Mouse (Mus musculus) mouse trophoblast stem cell (cell line): ENCODE data around the gene Arfgap2.

Experiments used
- in situ Hi-C, 2 experiments: fragments of 300-500 bp; cut with MseI, MboI; formaldehyde crosslinking; loops; 2 replicates in 1 of 2; 3 replicates in 1 of 2; pipeline ENCODE4 v1.15.1; 2025

The Arfgap2 gene

DNA sequence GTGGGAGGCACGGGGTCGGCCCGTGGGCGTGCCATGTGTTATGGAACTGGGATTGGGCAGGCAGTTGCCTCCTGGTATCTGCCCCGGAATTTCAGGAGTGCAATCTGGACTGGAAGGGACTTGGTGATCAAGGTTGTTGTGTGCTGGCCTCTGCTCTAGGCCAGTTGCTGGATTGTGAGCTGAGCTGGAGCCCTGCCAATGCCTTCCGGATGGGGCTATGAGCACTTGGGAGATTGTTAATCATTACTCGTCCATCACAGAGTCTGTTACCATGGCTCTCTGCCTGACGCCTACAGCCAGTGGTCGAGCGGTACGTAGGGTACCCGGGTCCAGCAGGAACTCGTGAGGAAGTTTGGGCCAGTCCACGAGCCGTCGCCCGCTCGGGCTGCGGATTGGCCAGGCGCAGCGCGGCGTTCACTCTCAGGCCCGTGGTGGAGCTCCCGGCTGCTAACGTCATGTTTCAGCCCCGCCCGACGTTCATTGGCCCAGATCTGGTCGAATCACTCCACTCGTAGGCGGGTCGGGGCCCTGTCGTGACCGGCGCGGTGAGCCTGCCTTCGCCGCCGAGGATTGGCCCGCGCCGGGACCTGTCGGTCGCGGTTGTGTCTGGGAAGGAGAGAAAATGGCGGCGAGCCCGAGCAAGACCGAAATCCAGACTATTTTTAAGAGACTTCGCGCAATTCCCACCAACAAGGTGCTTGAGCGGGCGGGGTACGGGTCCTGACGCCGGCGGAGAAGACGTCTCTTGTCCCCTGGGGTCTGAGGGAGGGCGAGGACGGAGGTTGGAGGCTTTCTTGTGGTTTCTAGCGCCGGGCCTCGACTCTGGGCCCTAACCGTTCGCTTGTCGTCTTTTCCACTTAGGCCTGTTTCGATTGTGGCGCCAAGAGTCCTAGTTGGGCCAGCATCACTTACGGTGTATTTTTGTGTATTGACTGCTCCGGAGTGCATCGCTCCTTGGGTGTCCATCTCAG, at the start of gene Arfgap2:
Arfgap2 (plus strand) TSS at position 264 of the 971 bp plus-strand sequence.
- in situ Hi-C loops = no loop called here

DNA sequence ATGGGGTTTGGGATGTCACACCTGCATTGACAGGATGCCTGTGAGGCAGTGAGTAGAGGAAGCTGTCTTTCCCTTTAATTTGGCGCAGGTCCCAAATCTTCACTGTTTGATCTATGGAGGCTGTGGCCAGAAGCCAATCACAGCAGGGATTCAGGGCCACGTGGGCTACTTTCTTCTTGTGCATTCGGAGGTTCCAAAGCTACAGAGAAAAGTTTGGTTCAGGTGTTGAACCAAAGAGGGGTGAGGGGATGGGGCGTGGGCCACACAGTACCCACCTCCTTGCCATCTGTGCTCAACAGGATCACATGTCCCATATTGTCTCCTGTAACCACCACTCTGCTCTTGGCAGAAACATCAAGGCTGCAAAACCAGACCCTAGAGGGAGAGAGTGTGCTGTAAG, 47.7 kb upstream of the Arfgap2 start:
- in situ Hi-C loops = no loop called here

DNA sequence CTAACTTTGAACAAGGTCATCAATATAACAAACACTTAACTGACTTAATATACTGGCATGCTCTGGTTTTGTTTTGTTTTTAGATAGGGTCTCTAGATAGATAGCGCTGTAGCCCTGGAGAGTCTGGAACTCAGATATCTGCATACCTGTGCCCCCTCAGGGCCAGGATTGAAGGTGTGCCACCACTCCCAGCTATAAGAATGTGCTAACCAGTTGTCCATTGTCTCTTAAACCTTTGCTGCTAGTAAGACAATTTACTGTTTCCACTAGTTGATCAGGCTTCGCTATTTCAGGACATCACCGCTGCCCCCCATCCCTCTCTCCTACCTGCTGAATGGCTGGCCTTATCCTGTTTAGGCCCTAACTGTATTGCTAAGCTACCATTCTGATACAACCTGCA, 44.3 kb upstream of the Arfgap2 start:
- in situ Hi-C loops = no loop called here

DNA sequence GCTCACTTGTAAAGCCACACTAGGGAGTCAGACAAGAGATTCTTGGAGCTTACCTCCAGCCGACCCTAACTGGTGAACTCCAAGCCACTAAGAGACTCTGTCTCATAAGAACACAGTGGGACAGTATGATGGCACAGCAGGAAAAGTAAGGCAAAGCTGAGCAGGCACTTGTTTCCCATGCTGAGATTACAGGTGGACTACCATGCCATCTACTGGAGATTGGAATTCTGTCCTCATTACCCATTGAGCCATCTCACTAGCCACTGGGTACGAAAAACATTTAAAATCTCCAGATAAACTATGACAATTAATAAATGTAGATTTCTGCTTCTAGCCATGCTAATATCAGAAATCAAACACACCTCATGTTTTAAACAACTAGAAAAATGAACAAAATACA, 41.2 kb upstream of the Arfgap2 start:
- in situ Hi-C loops = no loop called here

DNA sequence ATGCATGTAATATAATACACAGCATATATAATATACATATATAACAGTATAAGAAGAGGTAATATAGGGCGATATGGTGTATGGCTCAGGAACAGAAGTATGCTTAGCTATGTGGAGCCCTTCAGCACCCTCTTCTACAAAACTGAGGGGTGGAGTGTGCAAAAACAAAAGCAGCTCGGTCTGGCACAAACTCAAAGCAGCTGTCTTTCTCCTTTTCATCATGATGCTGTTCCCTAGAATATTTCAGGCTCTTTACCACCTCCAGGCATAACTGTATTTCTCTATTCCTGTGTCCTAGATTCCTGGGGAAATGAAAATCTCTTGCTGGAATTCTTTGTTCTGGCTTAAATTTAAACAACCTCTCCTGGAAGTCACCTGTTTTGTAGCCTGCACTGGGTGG, 35.0 kb upstream of the Arfgap2 start:
- in situ Hi-C loops = loop anchor here in 1 of 2 experiments (10.0 kb wide), 1 partner anchor 115 kb away; the partner anchor contains the start of gene Mybpc3

DNA sequence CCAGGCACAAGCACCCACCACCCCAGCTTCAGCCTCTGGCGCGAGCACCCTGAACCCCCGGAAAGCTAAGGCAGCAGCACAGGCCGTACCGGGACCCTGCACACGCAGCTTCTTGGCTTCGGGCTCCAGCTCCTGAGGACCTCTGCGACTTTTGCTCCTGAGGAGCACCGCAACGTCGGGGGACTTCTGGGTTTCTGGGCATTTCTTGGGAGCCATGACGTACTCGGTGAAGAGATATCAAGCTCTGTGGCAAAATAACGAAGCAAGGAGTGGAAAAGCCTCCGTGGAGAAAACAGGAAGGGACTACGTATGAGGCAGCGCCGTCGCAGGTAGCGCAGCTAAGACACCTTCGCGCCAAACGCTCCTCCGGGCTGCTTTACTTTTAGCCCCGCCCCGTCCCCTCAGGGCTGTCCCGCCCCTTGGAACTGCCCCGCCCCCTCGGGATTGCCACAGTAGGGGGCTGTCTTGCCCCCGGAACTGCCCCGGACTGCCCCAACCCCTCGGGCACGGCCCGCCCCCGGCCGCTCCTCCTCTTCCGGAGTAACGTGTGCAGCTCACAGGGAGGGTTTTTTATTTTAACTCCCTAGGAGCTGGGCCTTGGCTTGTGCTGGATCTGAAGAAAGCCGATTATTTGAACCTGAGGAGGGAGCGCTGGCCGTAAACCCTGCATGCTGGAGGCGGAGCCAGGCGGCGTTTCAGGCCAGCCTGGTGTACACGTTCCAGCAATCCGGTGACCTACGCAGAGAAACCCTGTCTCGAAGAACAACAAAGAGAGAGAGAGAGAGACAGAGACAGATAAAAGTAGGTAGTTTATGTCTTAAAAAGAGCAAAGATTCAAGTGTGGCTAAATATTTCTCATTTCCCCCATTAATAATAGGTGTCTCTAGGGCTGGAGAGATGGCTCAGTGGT, 27.9 kb upstream of the Arfgap2 start, which contains the start of gene Ddb2:
Ddb2 (minus strand) TSS at position 382 of the 910 bp plus-strand sequence.
- in situ Hi-C loops = loop anchor here in 1 of 2 experiments (10.0 kb wide), 1 partner anchor 122 kb away; the partner anchor contains the start of gene Mybpc3

DNA sequence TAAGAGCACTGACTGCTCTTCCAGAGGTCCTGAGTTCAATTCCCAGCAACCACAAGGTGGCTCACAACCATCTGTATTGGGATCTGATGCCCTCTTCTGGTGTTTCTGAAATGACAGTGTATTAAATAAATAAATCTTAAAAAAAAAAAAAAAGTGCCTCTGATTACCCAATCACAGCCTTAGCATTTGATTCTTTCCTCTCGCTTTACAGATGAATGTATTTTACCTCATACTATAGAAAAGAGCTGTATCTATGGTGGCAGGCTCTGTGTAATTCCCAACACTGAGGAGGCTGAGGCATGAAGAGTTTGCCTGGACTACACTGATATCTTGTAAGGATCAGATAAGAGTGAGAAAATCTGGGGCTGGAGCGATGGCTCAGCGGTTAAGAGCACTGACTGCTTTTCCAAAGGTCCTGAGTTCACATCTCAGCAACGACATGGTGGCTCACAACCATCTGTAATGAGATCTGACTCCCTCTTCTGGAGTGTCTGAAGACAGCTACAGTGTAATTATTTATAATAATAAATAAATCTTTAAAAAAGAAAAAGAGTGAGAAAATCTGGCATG, 27.2 kb upstream of the Arfgap2 start:
- in situ Hi-C loops = loop anchor here in 1 of 2 experiments (10.0 kb wide), 1 partner anchor 123 kb away; the partner anchor contains the start of gene Mybpc3

DNA sequence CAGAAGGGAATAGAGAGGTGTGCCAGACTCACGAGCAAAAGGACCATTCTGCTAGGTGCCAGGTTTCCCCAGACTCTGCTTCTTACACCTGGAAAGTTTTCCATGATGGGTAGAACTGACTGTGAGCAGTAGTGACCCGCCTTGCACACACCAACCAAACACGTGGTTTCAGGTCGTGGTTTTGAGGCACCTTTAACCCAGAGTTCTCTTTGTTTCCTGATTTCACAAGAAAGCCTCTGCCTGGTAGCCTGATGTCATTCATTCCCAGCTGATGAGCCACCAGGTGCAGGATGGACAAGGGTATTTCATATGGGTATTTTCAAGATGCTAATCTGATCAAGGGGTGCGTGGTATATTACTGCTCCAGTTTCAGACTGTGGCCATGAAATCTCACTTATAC, 22.2 kb upstream of the Arfgap2 start:
- in situ Hi-C loops = no loop called here

DNA sequence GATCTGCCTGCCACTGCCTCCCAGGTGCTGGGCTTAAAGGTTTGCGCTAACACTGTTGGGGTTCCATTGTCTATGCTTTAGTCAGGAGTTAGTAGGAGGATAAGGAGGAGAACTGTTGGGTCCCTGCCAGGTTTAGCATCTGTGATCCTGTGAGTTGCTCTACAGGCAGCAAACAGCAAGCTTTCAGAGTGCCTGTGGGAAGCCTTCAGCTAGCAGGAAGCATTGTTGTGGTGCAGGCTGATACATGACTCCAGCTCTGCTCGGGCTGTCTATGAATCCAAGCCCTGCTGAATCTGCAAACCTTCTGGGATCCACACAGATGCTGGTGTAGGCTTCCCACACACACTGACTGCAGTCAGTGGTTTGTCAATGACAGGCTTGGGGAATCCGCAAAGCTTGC, 21.4 kb upstream of the Arfgap2 start:
- in situ Hi-C loops = no loop called here

DNA sequence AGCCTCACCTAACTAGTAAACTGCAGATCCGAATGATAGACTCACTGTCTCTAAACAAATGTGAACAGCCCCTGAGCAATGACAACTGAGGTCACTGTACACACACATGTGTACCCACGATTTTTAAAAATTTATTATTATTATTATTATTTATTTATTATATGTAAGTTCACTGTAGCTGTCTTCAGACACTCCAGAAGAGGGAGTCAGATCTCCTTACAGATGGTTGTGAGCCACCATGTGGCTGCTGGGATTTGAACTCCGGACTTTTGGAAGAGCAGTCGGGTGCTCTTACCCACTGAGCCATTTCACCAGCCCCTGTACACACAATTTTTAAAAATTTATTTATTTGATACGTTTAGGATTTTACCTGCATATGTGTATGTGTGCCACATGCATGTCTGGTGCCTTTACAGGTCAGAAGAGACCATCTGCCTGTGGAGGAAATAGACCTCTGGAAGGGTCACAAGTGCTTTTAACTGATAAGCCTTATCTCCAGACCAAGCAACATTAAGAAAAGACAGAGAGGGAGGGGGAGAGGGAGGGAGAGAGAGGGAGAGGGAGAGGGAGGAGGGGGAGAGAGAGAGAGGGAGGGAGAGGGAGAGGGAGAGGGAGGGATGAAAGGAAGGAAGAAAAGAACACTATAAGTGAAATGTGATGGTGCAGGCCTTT, 20.1 kb upstream of the Arfgap2 start:
- in situ Hi-C loops = no loop called here

DNA sequence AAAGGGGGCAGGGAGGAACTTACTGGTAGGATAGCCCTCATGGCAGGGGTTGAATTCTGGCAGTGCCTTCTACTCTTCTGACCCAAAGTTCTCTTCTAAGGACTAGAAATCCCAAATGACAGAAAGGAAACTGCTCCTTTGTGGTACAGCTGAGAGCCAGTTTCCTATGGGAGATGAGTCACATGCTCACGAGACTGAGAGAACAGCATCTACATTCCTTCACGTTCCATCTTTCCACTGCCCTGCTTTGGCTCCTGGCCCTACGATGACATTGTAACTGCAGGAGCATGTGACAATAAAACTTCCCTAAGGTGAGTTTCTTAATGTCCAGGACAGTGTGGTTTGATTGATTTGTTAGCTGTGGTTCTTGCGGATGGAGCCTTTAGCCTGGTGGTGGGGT, 16.4 kb upstream of the Arfgap2 start:
- in situ Hi-C loops = no loop called here

DNA sequence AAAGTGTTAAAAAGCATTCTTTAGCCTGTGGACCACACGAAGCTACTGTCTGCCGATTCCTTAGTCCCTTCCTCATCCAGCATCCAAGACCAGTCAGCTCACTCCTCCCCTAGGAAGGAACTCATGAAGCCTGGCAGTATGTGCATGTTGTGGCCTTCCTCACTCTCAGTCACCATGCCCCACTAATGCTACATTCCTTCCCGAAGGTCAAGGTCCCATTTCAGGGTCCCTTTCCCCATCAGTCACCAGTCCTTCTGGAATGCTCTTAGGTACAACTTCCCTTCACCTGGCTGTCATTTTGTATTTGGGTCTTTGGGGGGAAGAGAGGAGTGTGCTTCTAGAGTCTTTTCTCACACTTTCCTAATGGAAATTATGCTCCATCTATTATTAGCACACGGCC, 12.8 kb upstream of the Arfgap2 start:
- in situ Hi-C loops = no loop called here

DNA sequence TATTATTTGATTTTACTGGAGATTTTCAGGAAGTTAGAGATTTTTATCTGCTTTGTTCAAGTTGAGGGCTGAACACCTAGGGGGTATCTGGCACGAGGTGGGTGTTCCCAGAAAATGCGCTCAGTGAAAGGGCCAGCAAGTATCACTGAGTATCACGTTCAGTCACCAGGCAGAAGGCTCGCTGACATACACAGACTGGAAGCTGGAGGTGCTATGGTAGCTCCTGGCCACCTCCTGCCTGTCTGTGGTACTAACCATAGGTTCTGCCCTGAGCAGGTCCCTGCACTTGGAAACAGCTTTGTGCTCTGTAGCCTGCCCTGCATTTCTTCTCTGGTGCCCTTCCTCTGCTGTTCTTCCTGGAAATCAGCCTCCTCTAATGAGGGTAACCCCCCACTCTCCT, 12.3 kb upstream of the Arfgap2 start:
- in situ Hi-C loops = no loop called here

DNA sequence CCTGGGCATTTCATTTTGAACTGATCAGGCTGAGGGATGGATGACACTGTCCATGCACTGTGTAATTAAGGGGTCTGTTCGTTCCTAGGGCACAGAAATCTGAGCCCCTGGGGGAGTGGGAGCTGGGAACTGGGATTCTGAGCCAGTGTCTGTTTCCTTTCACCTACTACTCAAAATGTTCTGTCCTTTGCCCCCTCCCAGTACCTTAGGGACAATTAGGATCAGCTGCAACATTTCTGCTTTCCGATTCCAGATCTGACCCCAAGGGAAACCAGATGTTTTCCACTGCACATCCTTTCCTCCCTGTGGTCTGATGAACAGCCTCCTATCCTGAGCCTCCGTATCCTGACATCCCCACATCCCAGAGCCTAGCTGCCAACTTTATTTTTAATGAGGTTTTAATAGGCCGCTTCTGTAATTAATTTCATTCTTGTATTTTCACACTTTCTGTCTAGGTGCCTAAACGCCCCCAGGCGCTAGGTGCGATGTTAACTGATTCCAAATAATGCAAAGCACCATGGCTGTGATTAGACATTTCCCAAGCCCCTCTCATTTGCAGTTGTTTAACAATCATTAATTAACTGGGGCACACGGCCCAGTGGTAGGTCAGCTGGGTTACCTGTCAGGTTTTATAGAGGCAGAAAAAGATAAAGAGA, 9.9 kb upstream of the Arfgap2 start:
- in situ Hi-C loops = no loop called here

DNA sequence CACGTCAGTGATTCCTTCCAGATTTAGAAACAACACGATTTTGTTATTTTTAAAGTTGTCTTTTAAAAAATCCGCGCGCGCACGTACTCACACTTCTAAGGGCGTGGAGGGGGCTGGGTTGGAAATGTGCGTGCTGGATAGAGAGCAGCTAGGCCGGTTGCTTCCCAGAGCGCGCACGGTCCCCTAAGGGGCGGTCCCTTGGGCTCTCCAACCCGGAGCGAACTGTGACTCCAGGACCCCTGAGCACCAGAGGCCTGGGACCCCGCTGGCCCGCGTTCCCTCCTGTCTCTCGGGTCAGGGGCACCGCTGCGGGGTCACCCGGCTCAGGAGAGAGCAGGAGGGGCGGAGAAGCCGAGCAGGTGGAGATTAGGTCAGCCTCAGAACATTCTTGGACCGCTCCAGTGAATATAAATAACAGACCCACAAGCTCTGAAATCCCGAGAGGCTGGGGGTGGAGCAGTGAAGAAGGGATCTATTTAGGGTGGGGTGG, 9.1 kb upstream of the Arfgap2 start, which contains the start of gene Pacsin3:
Pacsin3 (plus strand) TSS at position 294 of the 490 bp plus-strand sequence.
- in situ Hi-C loops = no loop called here

DNA sequence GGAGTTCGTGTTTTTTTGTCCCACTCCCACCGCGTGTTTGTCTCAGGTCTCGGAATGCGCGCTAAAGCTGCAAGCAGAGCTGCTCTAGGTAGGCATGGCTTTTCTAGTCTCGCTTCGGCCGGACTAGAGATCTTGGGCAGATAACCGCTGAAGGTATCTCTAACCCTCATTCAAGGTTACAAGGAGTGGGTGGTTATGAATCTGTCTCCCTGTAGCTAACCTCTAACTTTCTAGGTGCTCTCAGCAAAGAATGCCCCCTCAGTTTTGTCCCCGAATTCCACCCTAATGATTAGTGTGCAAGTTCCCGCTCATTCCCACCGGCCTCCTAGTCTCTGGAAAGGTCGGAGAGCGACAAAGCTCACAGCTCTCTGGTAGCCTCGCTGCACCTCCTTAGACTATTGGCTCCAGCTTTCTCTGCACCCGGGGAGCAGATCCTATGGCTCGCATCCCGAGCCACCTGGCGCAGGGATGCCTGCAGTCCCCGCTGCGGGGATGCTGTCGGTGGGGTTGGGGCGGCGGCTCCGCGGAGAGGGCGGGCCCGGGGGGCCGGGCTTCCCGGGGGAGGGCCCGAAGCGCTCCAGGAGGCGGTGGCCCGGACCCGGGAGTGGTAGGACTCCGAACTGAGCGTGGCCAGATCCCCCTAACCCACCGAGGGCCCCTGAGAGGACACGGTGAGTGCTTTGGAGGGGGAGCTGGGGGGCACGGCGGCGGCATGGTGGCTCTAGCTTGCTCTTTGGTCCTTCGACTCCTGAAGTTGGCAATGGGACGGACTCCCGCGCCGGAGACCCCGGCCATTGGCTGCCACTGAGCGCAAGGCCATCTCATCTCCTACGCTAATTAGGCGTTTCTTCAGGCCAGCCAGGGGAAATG, 8.3 kb upstream of the Arfgap2 start:
- in situ Hi-C loops = no loop called here

DNA sequence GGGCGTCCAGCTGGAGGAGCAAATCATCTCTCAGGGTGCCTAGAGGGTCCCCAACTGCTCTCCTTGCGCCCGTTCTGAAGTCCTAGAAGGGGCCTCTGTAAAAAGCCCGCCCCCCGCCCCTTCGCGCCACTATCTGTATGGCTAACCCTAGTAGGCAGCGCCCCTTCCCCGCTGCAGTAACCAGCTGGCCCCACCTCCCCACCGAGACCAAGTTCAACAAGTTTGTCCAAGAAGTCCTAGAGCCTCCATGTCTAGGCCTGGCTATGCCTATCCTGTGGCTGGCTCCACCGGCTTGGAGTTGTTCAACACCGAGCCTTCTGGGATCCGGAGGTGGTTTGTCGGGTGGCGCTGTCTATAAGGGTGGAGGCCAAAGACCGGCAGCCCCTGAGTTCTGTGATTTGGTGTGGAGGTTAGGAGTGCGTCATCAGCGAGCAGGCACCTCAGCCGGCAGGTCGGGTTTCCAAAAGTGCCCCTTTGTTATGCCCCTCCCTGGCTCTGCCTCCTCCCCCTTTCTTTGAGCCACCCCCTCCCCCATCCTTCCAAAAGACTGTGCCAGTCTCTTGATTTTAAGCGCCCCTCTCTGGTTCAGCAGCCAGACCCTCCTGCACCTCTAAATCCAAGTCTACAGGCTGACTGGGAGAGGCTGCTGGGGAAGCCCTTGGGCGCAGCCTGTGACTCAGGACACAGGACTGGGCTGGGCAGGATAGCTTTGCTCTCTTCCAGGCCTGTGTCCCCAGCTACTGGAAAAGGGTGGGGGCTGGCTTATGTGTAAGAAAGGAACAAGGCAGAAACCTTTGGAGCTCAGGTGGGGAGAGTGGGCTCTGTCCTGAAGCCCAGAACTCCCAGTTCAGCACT, 7.4 kb upstream of the Arfgap2 start:
- in situ Hi-C loops = no loop called here

DNA sequence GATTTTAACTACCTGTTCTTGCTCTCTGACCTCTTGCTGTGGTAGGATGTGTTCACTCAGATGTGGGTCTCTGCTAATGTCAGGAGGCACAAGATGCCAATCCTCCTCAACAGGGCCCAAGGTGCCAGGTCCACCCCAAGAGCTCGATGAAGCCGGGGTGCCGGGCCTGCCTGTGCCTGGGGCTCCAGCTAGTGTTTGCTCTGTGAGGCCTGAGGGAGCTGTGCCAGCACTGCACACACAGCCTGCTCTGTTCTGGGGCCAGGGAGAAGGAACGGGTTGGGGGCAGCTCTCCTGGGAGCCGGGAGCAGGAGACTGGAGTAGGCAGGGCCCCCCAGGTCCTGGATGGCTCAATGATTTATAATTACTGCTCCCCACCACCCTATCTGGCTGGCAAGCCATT, 6.7 kb upstream of the Arfgap2 start:
- in situ Hi-C loops = no loop called here
